Mouse (Mus musculus) heart, adult 2 months (tissue): Measurements from ENCODE around the gene Tecpr1.

Source experiments
- CTCF ChIP-seq: fragments of 200-600 bp; IDR thresholded peaks from 2 replicates; pipeline ENCODE4 v1.8.1; 2022; ENCODE audit warnings: antibody characterized with exemption, mild to moderate bottlenecking, moderate library complexity
- EP300 ChIP-seq: fragments of 200-500 bp; IDR thresholded peaks from 2 replicates; pipeline ENCODE4 v1.6.1; 2011; ENCODE audit warnings: low read depth, low read length, control low read depth; ENCODE audit not compliant: insufficient read depth
- POLR2A ChIP-seq: fragments of 200-500 bp; IDR thresholded peaks from 2 replicates; pipeline ENCODE4 v1.6.1; 2011; ENCODE audit warnings: mild to moderate bottlenecking, low read depth, low read length, control low read depth; ENCODE audit not compliant: insufficient read depth

GRCm38 (mm10) chr5:144257451-144258110 is 34.2 kb upstream of the Tecpr1 start:
- TF ChIP-seq CTCF (peak; percentile 45), POLR2A (no peak), EP300 (no peak)
